Mouse (Mus musculus) bone marrow macrophage, adult 2 months (primary cell): ENCODE measurements at regions not wholly inside any gene's neighbourhood (a gene's known extent, or its start where the extent isn't known, plus 50 kb on each side); places are given as distances from the start of the nearest gene placed in this dataset.

ENCODE experiments used
- CTCF ChIP-seq: IDR thresholded peaks from 2 replicates; pipeline ENCODE4 v1.5.1; 2012; ENCODE audit warnings: low read depth, mild to moderate bottlenecking, low read length, moderate library complexity
- POLR2A ChIP-seq: IDR thresholded peaks from 2 replicates; pipeline ENCODE4 v1.6.1; 2012; ENCODE audit warnings: mild to moderate bottlenecking, low read depth, low read length, borderline replicate concordance

GRCm38 (mm10) chr6:101918914-101919313 lies 541.2 kb upstream of the Pdzrn3 start:
- TF ChIP-seq CTCF (no peak), POLR2A (no peak)
